Mouse (Mus musculus) lung, embryonic 16.5 days (tissue): ENCODE measurements around the gene Nol12. TPM values are rescaled to one million over a fixed set of nuclear protein-coding genes. Genes with fewer than 3 reads are reported as not detected.

Source experiments
- ATAC-seq: fragments of 200-750 bp; cut with Nextera tagmentation; 2 replicates; pipeline ENCODE4 v1.8.0; 2017; ENCODE audit warnings: low read depth, mild to moderate bottlenecking, moderate library complexity
- H3K27ac ChIP-seq: fragments of 300-500 bp; sonication (generic); 2 replicates; pipeline ENCODE4 v1.5.1; 2014; ENCODE audit warnings: mild to moderate bottlenecking, control low read depth, low read length
- H3K27me3 ChIP-seq: fragments of 300-500 bp; sonication (generic); 2 replicates; pipeline ENCODE4 v1.6.1; 2014; ENCODE audit warnings: low read depth, low read length, mixed read lengths; ENCODE audit not compliant: control insufficient read depth, insufficient read depth
- H3K36me3 ChIP-seq: fragments of 300-500 bp; sonication (generic); 2 replicates; pipeline ENCODE4 v1.6.1; 2014; ENCODE audit warnings: low read length; ENCODE audit not compliant: control insufficient read depth, insufficient read depth
- H3K4me1 ChIP-seq: fragments of 300-500 bp; sonication (generic); replicated peaks from 2 replicates; pipeline ENCODE4 v1.6.1; 2014; ENCODE audit warnings: low read length, mixed read lengths; ENCODE audit not compliant: control insufficient read depth, insufficient read depth
- H3K4me2 ChIP-seq: fragments of 300-500 bp; sonication (generic); 2 replicates; pipeline ENCODE4 v1.6.1; 2014; ENCODE audit warnings: low read depth, low read length, control low read depth
- H3K4me3 ChIP-seq: fragments of 300-500 bp; sonication (generic); 2 replicates; pipeline ENCODE4 v1.5.1; 2014; ENCODE audit warnings: mild to moderate bottlenecking, low read length, control low read depth
- H3K9ac ChIP-seq: fragments of 300-500 bp; sonication (generic); 2 replicates; pipeline ENCODE4 v1.6.1; 2014; ENCODE audit warnings: low read length, control low read depth
- H3K9me3 ChIP-seq: fragments of 300-500 bp; sonication (generic); 2 replicates; pipeline ENCODE4 v1.6.1; 2016; ENCODE audit warnings: low read length; ENCODE audit not compliant: control insufficient read depth
- WGBS: fragments of 180-500 bp; shearing (Covaris S2); extraction: QIAGEN DNeasy Blood & Tissue Kit; methylation state at CpG from one replicate; pipeline ENCODE4 v1.1.7; 2014; 5-methylcytosine and 5-hydroxymethylcytosine counted together
- polyA plus RNA-seq: library from polyadenylated mRNA; unstranded; fragments of >200 nt; fragmentation: Nextera tagmentation; extraction: Ambion mirVana; gene quantifications from 2 replicates; pipeline ENCODE4 v1.2.1, GENCODE M21; 2015

The Nol12 gene
- polyA plus RNA-seq, 1 experiment from 2014 or later: 48.3 TPM

GRCm38 (mm10) chr15:78980084-78980483 is 45.4 kb downstream of the Nol12 start:
- Histone ChIP-seq H3K4me2 (no peak overlapping the region), H3K4me3 (no peak overlapping the region), H3K36me3 (no peaks in the 10 kb centered on the region), H3K4me1 (peaks cover 39% of the 10 kb centered on the region), H3K27me3 (no peaks in the 10 kb centered on the region), H3K9me3 (no peaks in the 10 kb centered on the region), H3K27ac (no peak overlapping the region), H3K9ac (no peak overlapping the region)
- no peak for ATAC-seq
- WGBS: 89% methylated on average over 4 of the region's 4 CpGs

DNA sequence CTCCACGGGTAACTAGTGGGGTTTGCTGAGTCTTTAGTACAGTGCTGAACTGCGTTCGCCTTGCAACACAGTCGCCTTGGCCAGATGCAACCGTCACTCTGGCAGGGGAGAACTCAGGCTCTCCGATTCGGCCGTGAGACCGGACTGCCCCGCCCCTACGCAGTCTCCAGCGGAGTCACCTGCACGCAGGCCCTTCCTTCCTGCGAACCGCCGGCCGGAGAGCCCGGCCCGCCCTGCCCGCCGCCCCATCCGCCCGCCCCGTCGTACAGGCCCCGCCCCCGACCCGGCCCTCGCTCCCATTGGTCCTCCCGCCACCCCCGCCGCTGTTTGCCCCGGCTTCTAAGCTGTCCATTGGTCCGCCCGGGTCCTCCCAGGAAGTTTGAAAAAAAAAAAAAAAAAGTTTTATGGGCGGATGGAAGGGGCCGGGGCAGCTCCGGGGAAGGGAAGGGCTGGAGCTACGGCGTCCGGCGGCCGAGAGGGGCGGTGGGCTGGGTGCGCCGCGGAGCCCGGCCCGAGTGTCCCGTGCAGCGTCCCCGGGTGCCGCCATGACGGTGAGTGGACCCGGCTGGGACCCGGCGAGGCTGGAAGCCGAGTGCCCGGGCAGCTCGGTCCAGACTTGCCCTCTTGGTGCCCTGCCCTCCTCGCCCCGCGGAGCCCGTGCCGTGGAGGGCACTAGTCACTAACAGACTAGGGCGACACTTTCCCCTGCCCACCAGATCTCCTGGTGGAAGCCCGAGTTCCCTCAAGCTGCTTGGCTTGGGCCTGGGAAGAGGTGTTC is 48.1 kb downstream of the Nol12 start:
- Histone ChIP-seq H3K4me1 (peaks cover 44% of the 10 kb centered on the region), H3K27me3 (no peaks in the 10 kb centered on the region), H3K27ac (peak overlapping the region; percentile 95), H3K9ac (peak overlapping the region; percentile 95), H3K36me3 (0 out of 2 replicates have a peak, but pooled peaks cover 3% of the 10 kb centered on the region), H3K4me2 (peak overlapping the region; percentile 93), H3K9me3 (no peaks in the 10 kb centered on the region), H3K4me3 (peak overlapping the region; percentile 98)
- ATAC-seq: peak; percentile 89
- WGBS: under 1% methylated on average over 59 of the region's 67 CpGs

DNA sequence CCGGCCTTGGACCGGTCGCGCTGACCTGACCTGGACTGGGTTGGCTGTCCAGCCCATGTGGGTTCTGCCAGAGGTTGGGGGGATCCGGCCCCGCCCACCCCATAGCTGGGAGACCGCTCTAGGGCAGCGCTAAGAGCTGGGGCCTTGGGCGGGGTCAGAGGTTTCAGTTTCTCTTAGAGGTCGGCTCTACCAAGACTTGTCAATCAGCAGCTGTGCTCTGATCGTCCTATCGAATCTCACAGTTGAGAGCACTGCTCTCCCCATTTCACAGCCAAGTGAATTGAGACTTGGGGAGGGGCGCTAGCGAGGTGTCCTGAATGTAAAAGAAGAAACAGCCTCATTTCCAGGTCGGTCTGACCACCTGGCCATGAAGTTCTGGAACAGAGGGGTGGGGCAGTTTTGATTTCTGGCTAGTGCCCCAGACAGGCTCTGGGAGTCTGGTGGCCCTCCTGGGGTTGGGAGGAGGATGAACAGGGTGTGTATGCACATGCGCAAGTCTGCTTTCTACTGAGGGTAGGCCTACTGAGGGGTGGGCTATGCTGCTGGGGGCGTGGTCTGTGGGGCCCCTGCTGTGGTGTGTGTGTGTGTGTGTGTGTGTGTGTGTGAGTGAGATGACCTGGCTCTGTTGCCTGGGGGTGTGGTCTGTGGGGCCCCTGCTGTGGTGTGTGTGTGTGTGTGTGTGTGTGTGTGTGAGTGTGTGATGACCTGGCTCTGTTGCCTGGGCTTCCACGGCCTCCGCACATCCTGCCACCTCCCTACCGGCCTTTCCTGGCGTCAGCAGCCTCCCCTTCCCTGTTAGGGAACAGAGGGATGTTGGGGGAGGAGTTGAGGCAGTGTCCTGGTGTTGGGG is 48.9 kb downstream of the Nol12 start:
- H3K4me1 ChIP-seq: peaks cover 43% of the 10 kb centered on the region
- 0% methylated on average over 21 of the region's 21 CpGs for WGBS
- peak; percentile 55 for ATAC-seq
- H3K4me3 ChIP-seq: peak overlapping the region; percentile 98
- no peaks in the 10 kb centered on the region for H3K9me3 ChIP-seq
- peak overlapping the region; percentile 95 for H3K27ac ChIP-seq
- H3K27me3 ChIP-seq: no peaks in the 10 kb centered on the region
- H3K36me3 ChIP-seq: 0 out of 2 replicates have a peak, but pooled peaks cover 3% of the 10 kb centered on the region
- peak overlapping the region; percentile 95 for H3K9ac ChIP-seq
- H3K4me2 ChIP-seq: peak overlapping the region; percentile 93

DNA sequence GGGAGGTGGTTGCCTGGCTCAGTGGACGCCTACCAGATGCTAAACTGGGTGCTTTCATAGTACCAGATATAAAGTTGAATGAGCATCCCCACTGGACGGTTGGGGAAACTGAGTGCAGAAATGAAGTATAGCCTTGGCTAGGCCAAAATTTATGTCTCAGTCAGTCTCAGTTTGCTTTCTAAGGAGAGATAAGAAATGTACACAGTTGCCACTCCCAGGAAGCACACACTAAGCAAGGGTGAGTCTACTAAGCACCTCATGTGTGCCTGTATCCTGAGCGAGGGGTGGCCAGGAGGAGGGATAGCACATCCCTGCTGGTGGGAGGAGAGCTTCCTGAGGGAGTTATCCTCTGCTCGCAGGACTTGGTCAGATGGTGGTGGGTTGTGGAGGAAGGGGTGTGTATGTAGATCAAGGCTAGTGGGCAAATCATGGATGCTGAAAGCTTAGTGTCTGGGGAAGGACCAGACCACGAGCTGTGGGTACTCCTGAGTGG is 49.6 kb downstream of the Nol12 start:
- WGBS: 20% methylated on average over 5 of the region's 5 CpGs
- Histone ChIP-seq H3K27ac (peak overlapping the region; percentile 53), H3K4me2 (peak overlapping the region; percentile 93), H3K27me3 (no peaks in the 10 kb centered on the region), H3K36me3 (0 out of 2 replicates have a peak, but pooled peaks cover 3% of the 10 kb centered on the region), H3K4me3 (peak overlapping the region; percentile 98), H3K9ac (peak overlapping the region; percentile 95; the same call in 1 of the 2 replicates), H3K9me3 (no peaks in the 10 kb centered on the region), H3K4me1 (peaks cover 39% of the 10 kb centered on the region)
- no peak for ATAC-seq

- Histone ChIP-seq H3K9me3 (no peaks in the 10 kb centered on the region), H3K4me2 (no peak overlapping the region), H3K4me3 (no peak overlapping the region), H3K27ac (no peak overlapping the region), H3K9ac (0 out of 2 replicates have a peak overlapping the region, but pooled peaks have one; percentile 32), H3K4me1 (peaks cover 36% of the 10 kb centered on the region), H3K36me3 (peaks cover 16% of the 10 kb centered on the region), H3K27me3 (no peaks in the 10 kb centered on the region)
- 53% methylated on average over 11 of the region's 11 CpGs for WGBS
- ATAC-seq: no peak
Measured at GRCm38 (mm10) chr15:78986536-78987220, 51.9 kb downstream of the Nol12 start.

DNA sequence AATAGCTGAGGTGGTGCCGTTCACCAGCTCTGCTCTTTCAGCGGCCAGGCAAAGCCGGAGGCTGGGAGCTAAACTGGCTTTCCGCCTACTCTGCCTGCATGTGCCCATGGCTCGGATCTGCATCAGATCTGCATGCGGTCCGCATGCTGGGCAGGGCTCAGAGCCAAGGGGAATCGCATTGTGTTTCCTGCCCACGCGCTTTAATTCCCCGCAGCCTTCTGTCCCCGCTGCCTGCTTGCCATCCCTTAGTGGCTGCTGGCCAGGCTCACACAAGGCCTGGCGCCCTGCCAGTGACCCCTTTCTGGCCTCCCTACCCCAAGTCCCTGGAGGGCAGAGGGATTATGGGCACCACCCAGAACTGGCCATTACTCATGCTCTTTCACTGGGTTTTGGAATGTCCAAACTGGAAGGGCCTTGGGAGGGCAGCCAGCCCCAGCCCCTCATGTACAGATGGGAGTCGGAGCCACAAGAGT is 53.8 kb downstream of the Nol12 start:
- no peak for ATAC-seq
- H3K4me3 ChIP-seq: no peak overlapping the region
- H3K4me2 ChIP-seq: no peak overlapping the region
- H3K27ac ChIP-seq: peak overlapping the region; percentile 45
- no peak overlapping the region for H3K9ac ChIP-seq
- WGBS: 51% methylated on average over 14 of the region's 14 CpGs
- no peaks in the 10 kb centered on the region for H3K9me3 ChIP-seq
- H3K36me3 ChIP-seq: peaks cover 34% of the 10 kb centered on the region
- no peaks in the 10 kb centered on the region for H3K27me3 ChIP-seq
- H3K4me1 ChIP-seq: peaks cover 27% of the 10 kb centered on the region

DNA sequence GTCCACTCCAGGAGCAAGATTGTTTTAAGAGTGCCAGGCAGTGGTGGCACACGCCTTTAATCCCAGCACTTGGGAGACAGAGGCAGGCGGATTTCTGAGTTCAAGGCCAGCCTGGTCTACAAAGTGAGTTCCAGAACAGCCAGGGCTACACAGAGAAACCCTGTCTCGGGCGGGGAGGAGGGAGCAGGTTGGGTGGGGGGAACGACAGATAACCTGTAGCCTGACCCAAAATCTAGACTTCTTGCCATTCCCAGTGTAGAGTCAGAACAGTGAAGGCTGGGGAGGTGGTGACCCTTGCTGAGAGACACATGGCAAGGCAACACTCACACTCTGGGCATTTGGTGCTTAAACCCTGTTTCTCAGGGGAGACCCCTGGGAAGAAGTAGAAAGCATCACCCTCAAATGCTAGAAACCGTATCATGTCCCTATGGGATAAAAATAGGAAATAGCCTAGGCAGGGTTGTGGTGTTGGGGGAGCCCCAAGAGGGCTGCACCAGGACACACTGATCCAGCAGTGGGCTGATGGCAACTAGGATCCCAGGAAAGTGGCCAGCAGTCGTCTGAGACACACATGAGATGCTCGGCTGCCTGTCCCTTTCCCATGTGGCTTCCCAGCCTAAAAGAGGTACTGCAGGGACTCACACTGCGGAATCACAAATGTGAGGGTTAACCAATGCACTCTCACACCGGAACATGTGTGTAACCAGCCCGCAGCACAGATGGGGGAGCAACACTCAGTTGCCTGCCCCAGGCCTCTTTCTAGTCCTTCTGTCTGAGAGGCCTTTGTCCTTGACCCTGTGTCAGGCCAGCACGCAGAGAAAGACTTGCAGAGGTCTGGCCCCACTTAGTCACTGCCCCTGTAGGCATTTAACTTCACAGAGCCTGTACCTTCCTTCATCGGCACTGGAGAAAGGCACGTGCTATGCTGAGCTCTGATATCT is 54.7 kb downstream of the Nol12 start:
- H3K27ac ChIP-seq: no peak overlapping the region
- H3K4me1 ChIP-seq: peaks cover 19% of the 10 kb centered on the region
- no peaks in the 10 kb centered on the region for H3K9me3 ChIP-seq
- no peak for ATAC-seq
- WGBS: 88% methylated on average over 14 of the region's 14 CpGs
- H3K36me3 ChIP-seq: peaks cover 43% of the 10 kb centered on the region
- no peak overlapping the region for H3K4me2 ChIP-seq
- no peak overlapping the region for H3K9ac ChIP-seq
- H3K27me3 ChIP-seq: no peaks in the 10 kb centered on the region
- H3K4me3 ChIP-seq: no peak overlapping the region

GRCm38 (mm10) chr15:78990093-78990463 is 55.3 kb downstream of the Nol12 start:
- H3K27ac ChIP-seq: no peak overlapping the region
- H3K4me1 ChIP-seq: peaks cover 13% of the 10 kb centered on the region
- no peak overlapping the region for H3K4me3 ChIP-seq
- 93% methylated on average over 9 of the region's 9 CpGs for WGBS
- peaks cover 47% of the 10 kb centered on the region for H3K36me3 ChIP-seq
- no peak overlapping the region for H3K9ac ChIP-seq
- ATAC-seq: no peak
- H3K4me2 ChIP-seq: no peak overlapping the region
- no peaks in the 10 kb centered on the region for H3K9me3 ChIP-seq
- H3K27me3 ChIP-seq: no peaks in the 10 kb centered on the region
